Mouse (Mus musculus): ENCODE results near the gene Ogfod3.

The Ogfod3 gene

DNA sequence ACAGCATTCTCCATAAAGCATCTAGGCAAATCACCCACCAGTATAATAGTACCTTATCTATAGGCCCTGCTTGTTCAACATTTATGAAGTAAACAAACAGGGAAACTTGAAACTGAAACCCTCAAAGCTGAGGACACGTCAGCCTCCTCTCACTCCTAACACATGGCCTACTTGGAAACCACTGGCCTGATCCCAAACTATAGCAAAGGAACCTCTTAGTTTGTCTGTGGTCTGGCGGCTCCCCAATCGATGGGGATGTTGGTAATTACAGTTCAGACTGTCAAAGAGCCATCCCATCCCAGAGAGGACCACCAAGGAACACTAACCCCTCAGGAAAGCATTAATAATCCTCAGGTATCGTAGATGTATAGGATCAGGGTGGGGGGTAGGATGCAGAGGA is 4.7 kb downstream of the Ogfod3 start:
- DNase-seq (ENCODE audit: low spot score in 2 of 2), result no peak

DNA sequence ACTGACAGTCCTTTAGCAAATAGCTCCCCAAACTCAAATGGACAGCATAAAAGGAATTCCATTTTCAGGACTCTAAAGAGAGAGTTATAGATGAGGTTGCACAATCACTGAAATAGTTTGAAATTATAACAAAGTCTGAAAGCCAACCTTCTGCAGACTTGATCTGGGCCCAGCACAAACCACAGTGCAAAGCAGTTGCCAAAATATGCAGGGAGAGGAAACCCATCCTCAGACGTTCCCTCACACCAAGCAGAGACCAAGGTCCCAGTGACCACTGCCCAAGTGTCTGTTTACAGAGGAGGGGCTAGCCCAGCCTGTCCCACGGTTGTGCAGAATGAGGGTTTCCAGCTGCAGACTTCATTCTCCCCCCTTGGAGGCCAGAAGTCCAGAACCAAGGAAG is 5.9 kb downstream of the Ogfod3 start:
- no peak for DNase-seq (ENCODE audit: low spot score in 2 of 2)

DNA sequence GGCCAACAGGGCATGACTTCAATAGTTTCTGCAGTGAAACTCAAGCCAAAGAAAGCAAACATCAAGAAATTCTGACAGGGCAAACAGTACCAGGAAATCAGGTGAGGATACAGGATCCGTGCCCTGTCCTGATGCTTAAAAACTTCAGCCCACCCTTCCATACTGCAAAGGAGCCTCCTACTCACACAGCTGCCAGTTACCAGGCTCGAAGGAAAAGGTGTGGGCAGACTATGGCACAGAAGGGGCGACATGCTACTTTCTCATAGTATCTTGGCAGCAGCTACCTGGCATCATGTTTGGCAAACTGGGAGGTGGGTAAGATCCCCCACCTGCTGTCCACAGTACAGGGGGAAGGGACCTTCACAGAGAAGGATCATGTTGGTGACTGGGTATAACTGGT is 11.1 kb downstream of the Ogfod3 start:
- DNase-seq (ENCODE audit: low spot score in 2 of 2), result no peak

GRCm38 (mm10) chr11:121192742-121193141 is 11.8 kb downstream of the Ogfod3 start:
- DNase-seq (ENCODE audit: low spot score in 2 of 2), result no peak

DNA sequence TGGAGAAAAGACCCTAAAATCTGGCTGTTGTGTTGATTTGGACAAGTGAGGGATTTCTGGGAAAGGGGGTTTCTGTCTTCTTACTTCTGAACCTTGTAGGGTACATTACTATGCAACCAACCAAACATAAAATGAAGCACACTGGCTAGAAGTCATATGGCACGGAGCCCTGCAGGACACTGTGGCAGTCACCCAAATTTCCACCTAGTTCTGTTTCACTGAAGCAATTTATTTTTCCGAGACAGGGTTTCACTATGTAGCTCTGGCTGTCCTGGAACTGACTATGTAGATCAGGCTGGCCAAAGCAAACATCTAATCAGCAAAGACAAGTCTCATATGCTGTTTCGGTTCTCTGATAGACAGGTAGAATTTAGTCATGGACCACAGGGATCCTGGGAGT is 14.8 kb downstream of the Ogfod3 start:
- no peak for DNase-seq (ENCODE audit: low spot score in 2 of 2)

GRCm38 (mm10) chr11:121176285-121177270 is 27.9 kb downstream of the Ogfod3 start:
- peak in 1 of 2 experiments; percentile 29 for DNase-seq (ENCODE audit: low spot score in 2 of 2)

- DNase-seq (ENCODE audit: low spot score in 2 of 2), result no peak
Measured at GRCm38 (mm10) chr11:121174234-121174633, 30.3 kb downstream of the Ogfod3 start.

DNA sequence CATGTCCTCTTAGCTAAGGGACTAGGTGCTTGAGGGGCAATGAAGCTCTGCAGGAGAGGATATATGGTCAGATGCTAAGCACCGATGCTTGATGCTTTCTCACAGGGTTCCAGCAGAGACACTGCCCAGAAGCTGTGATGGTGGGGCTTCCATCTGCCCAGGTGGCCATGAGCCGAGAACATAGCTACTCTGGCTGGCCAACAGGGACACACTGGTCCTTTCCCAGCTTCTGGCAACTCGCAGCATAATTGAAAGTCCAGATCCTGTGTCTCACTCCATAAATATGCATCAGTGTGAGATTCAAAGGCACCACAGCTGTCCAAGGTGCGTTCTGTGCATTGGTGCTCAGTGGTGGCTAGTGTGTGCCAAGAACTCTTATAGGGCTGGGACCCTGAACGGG is 31.3 kb downstream of the Ogfod3 start:
- no peak for DNase-seq (ENCODE audit: low spot score in 2 of 2)

DNA sequence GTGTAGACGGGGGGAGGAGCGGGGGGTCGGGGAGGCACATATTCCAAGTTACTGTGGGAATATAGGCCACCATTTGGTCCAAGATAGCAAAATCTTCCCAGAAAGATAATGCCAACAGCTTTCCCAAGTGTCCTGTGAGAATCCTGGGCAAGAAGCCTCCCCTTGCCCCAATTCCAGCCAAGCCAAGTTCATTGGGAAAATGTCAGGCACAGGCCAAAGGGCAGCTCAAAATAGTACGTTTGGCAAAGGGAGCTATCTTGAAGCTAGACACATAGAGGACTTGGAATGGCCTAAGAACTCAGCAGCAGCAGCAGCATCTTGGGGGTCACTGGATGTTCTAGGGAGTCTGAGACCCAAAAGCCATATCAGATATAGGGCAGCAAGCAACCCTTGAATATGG is 40.8 kb downstream of the Ogfod3 start:
- no peak for DNase-seq (ENCODE audit: low spot score in 2 of 2)

DNA sequence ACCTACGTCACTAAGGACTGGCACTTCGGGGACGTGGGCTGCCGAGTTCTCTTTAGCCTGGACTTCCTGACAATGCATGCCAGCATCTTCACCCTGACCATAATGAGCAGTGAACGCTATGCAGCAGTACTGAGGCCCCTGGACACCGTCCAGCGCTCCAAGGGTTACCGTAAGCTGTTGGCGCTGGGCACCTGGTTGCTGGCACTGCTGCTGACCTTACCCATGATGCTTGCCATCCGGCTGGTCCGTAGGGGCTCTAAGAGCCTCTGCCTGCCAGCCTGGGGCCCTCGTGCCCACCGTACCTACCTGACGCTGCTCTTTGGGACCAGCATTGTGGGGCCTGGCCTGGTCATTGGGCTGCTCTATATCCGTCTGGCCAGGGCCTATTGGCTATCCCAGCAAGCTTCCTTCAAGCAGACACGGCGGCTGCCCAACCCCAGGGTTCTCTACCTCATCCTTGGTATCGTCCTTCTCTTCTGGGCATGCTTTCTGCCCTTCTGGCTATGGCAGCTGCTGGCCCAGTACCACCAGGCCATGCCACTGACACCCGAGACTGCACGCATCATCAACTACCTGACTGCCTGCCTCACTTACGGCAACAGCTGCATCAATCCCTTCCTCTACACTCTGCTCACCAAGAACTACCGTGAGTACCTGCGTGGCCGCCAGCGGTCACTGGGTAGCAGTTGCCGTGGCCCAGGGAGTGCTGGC is 43.7 kb downstream of the Ogfod3 start:
- DNase-seq (ENCODE audit: low spot score in 2 of 2), result no peak

GRCm38 (mm10) chr11:121159971-121160370 is 44.5 kb downstream of the Ogfod3 start, which contains the start of gene Uts2r:
Uts2r (plus strand) TSS chr11:121160271.
- DNase-seq (ENCODE audit: low spot score in 2 of 2), result no peak

GRCm38 (mm10) chr11:121156411-121156891 is 48.1 kb downstream of the Ogfod3 start:
- DNase-seq (ENCODE audit: low spot score in 2 of 2), result no peak

DNA sequence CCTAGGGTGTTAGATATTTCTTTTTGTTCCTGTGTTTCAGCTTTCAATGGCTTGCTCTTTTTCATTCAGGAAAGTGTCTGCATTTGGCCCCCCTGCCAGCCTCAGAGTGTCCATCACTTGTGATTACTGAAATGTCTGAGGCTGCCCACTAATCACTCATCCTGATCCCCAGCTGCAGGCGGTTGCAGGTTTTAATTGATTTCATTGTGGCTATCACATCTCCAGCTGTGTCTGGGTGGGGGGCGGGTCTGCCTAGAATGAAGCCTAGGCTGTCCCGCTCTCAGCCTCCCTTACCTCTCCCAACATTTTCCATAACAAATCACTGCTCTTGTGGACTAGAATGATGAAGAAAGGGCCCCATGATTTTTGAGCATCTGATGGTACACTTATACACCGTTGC is 50.3 kb downstream of the Ogfod3 start:
- no peak for DNase-seq (ENCODE audit: low spot score in 2 of 2)

- DNase-seq (ENCODE audit: low spot score in 2 of 2), result no peak
Measured at GRCm38 (mm10) chr11:121148193-121148592, 56.3 kb downstream of the Ogfod3 start.

DNA sequence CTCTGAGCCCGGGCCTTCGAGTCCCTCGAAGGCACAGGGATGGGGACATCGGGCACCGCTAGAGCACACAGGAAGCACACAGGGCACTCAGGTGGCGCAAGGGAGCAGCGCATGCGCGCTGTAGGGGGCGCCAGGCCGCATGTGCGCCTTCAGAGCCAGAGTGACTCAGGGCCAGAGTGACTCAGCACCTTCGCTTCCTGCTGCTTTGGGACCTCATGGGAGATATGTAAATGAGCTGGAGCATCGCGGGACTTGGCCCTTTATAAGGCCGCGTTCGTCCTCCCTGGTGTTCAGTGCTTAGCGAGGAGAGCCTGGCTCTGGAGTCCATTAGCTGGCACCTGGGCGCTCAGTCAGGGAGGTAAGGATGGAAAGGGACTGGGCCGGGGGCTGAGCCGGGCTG is 58.6 kb downstream of the Ogfod3 start, which contains the start of gene Tex19.1:
Gene Tex19.1, plus strand, starts transcription at position 279 of the 400 bp plus-strand sequence.
- no peak for DNase-seq (ENCODE audit: low spot score in 2 of 2)

DNA sequence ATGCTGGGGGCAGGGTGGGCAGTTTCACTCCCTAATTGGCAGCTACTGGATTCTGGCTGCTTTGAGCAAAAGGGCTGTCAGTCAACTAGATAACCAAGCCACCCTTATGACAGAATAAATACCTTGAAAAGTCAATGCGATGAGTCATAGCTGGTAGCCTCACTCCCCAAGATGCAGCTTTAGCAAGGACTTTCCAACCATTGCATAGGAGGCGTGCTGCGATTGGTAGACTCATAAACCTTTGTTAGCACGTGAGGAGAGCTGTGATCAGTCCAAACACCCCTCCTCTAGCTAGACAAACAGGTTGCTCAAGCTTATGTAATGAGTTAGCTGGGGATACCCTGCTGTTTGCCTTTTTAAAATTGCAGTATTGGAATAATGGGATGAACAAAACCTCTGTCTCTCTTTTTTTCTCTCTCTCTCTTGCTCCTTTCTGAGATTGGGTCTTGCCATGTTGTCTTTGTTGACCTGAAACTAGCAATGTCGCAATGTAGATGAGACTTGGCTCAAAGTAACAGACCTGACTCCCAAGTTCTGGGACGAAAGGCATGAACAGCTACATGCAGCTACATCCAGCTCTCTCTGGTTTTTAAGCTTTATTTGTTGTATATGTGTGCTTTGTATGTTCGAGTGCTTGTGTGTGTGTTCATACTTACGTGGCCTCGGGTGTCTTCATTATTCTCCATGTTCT is 61.0 kb downstream of the Ogfod3 start:
- no peak for DNase-seq (ENCODE audit: low spot score in 2 of 2)

GRCm38 (mm10) chr11:121138732-121139131 is 65.8 kb downstream of the Ogfod3 start:
- no peak for DNase-seq (ENCODE audit: low spot score in 2 of 2)

DNA sequence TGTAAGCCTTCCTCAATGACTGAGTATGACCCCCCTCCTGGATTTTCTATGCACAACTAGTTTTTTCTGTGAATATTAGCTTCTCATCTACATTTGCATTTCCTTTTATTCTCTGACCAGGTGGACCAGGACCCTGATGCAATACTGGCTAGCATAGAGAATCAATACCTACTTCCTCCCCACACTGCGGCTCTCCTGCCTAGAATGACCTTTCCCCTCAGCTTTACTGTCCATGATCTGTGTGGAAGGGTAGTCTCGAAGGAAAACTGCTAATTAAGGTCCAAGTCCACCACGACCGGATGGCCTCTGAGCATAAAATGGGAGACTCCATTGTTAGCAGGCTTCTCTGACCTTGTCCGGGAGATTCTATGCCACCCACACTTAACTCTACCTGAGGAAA is 66.8 kb downstream of the Ogfod3 start:
- no peak for DNase-seq (ENCODE audit: low spot score in 2 of 2)

DNA sequence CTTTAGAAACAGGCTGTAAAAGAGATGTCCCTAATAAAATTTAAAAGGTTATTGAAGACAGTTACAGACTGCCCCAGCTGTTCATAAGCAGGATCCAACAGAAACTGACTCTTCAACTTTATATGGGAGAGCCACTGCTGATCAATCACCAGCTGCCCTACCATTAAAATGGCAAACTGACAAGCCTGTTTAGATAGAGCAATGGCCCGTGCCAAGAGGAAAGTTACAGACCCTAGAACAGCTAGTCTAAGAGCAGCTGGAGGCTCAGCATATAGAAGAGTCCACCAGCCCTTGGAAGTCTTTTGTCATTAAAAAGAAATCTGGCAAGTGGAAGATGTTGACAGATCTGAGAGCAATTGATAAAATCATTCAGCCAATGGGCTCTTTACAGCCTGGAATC is 69.9 kb downstream of the Ogfod3 start:
- DNase-seq (ENCODE audit: low spot score in 2 of 2), result no peak

- DNase-seq (ENCODE audit: low spot score in 2 of 2), result no peak
Measured at GRCm38 (mm10) chr11:121129616-121130015, 74.9 kb downstream of the Ogfod3 start.
